Mouse (Mus musculus): Measurements from ENCODE around the gene Dock9.

DNA sequence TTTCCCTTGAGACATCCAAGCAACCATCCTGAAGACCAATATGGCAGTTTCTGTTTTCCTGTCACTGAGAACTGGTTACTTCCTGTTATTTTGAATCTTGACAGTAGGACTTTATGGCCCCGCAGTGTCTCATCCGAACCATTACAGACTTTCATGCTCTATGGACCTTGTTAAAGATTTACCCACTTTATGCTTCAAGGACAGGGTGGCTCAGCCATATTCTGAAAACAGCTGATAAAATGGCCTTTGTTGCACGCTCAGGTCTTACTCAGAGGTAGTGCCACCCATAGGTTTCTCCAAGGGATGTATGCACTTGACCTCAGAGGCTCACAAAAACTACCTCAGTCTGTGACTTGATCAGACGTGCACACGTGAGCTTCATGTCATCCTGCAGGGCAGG, 224.2 kb downstream of the Dock9 start:
- TF ChIP-seq CTCF (conservative IDR thresholded peaks at IDR 0.05; ENCODE audit: low read length) (no peak), POU5F1 (IDR thresholded peaks at IDR 0.05; ENCODE audit: borderline replicate concordance, low read length) (no peak), NANOG (IDR thresholded peaks at IDR 0.05; ENCODE audit: borderline replicate concordance, low read length) (no peak)
